Mouse (Mus musculus) hindbrain, embryonic 11.5 days (tissue): ENCODE results near the gene Cyp2w1. TPM values are rescaled to one million over a fixed set of nuclear protein-coding genes. Genes with fewer than 3 reads are reported as not detected.

Source experiments
- ATAC-seq: fragments of 200-750 bp; cut with Nextera tagmentation; 2 replicates; pipeline ENCODE4 v1.8.0; 2017; ENCODE audit warnings: mild to moderate bottlenecking, moderate TSS enrichment, moderate library complexity; ENCODE audit not compliant: low FRiP score
- DNase-seq: peaks from one replicate; pipeline ENCODE4 v3.0.0-alpha.2; 2015; ENCODE audit warnings: low spot score
- H3K27ac ChIP-seq: fragments of 300-500 bp; sonication (generic); 2 replicates; pipeline ENCODE4 v1.5.1; 2014; ENCODE audit warnings: mild to moderate bottlenecking, low read depth, low read length
- H3K27me3 ChIP-seq: fragments of 300-500 bp; sonication (generic); 2 replicates; pipeline ENCODE4 v1.6.1; 2014; ENCODE audit warnings: mild to moderate bottlenecking, low read length, moderate library complexity, mixed read lengths; ENCODE audit not compliant: control insufficient read depth, insufficient read depth
- H3K36me3 ChIP-seq: fragments of 300-500 bp; sonication (generic); 2 replicates; pipeline ENCODE4 v1.6.1; 2014; ENCODE audit warnings: mild to moderate bottlenecking, low read length, moderate library complexity, mixed read lengths; ENCODE audit not compliant: control insufficient read depth, insufficient read depth
- H3K4me1 ChIP-seq: fragments of 300-500 bp; sonication (generic); replicated peaks from 2 replicates; pipeline ENCODE4 v1.6.1; 2014; ENCODE audit warnings: low read length, mixed read lengths; ENCODE audit not compliant: control insufficient read depth, insufficient read depth
- H3K4me2 ChIP-seq: fragments of 300-500 bp; sonication (generic); replicated peaks from 2 replicates; pipeline ENCODE4 v1.6.1; 2014; ENCODE audit warnings: mild to moderate bottlenecking, low read depth, low read length
- H3K4me3 ChIP-seq: fragments of 300-500 bp; sonication (generic); 2 replicates; pipeline ENCODE4 v1.5.1; 2014; ENCODE audit warnings: low read depth, low read length
- H3K9ac ChIP-seq: fragments of 300-500 bp; sonication (generic); 2 replicates; pipeline ENCODE4 v1.6.1; 2014; ENCODE audit warnings: low read depth, low read length
- H3K9me3 ChIP-seq: fragments of 300-500 bp; sonication (generic); 2 replicates; pipeline ENCODE4 v1.6.1; 2016; ENCODE audit warnings: low read length; ENCODE audit not compliant: control insufficient read depth
- WGBS: fragments of 180-500 bp; shearing (Covaris S2); extraction: QIAGEN DNeasy Blood & Tissue Kit; methylation state at CpG from one replicate; pipeline ENCODE4 v1.1.7; 2014; 5-methylcytosine and 5-hydroxymethylcytosine counted together
- polyA plus RNA-seq: library from polyadenylated mRNA; unstranded; fragments of >200 nt; fragmentation: Nextera tagmentation; extraction: Ambion mirVana; gene quantifications from 2 replicates; pipeline ENCODE4 v1.2.1, GENCODE M21; 2014

Gene Cyp2w1
- polyA plus RNA-seq, 1 experiment from 2014 or later: not detected

GRCm38 (mm10) chr5:139317751-139318504 lies 34.5 kb upstream of the Cyp2w1 start:
- Histone ChIP-seq H3K4me2 (no peak overlapping the region), H3K9me3 (no peaks in the 10 kb centered on the region), H3K27me3 (no peaks in the 10 kb centered on the region), H3K4me1 (no peaks in the 10 kb centered on the region), H3K36me3 (no peaks in the 10 kb centered on the region), H3K9ac (no peak overlapping the region), H3K4me3 (no peak overlapping the region), H3K27ac (no peak overlapping the region)
- ATAC-seq (no peak), DNase-seq (no peak)
- 66% methylated on average over 21 of the region's 21 CpGs for WGBS

- ATAC-seq: no peak
- DNase-seq: no peak
- Histone ChIP-seq H3K4me3 (no peak overlapping the region), H3K36me3 (no peaks in the 10 kb centered on the region), H3K9ac (no peak overlapping the region), H3K4me2 (no peak overlapping the region), H3K9me3 (no peaks in the 10 kb centered on the region), H3K27me3 (peaks cover 20% of the 10 kb centered on the region), H3K4me1 (0 out of 2 replicates have a peak, but pooled peaks cover 5% of the 10 kb centered on the region), H3K27ac (no peak overlapping the region)
- WGBS: 75% methylated on average over 7 of the region's 7 CpGs
Observed at GRCm38 (mm10) chr5:139320424-139320823, 32.0 kb upstream of the Cyp2w1 start.

- Histone ChIP-seq H3K4me2 (no peak overlapping the region), H3K4me3 (no peak overlapping the region), H3K9ac (no peak overlapping the region), H3K9me3 (no peaks in the 10 kb centered on the region), H3K27ac (no peak overlapping the region), H3K36me3 (no peaks in the 10 kb centered on the region), H3K4me1 (0 out of 2 replicates have a peak, but pooled peaks cover 5% of the 10 kb centered on the region), H3K27me3 (peaks cover 27% of the 10 kb centered on the region)
- DNase-seq: no peak
- ATAC-seq: no peak
- 83% methylated on average over 6 of the region's 6 CpGs for WGBS
Observed at GRCm38 (mm10) chr5:139321331-139321730, 31.1 kb upstream of the Cyp2w1 start.

- DNase-seq (no peak), ATAC-seq (no peak)
- 86% methylated on average over 9 of the region's 9 CpGs for WGBS
- Histone ChIP-seq H3K9ac (no peak overlapping the region), H3K9me3 (no peaks in the 10 kb centered on the region), H3K27ac (no peak overlapping the region), H3K4me1 (0 out of 2 replicates have a peak, but pooled peaks cover 5% of the 10 kb centered on the region), H3K27me3 (peaks cover 27% of the 10 kb centered on the region), H3K4me2 (no peak overlapping the region), H3K36me3 (no peaks in the 10 kb centered on the region), H3K4me3 (no peak overlapping the region)
Observed at GRCm38 (mm10) chr5:139323260-139323924, 29.0 kb upstream of the Cyp2w1 start.

GRCm38 (mm10) chr5:139324045-139324491 lies 28.3 kb upstream of the Cyp2w1 start:
- DNase-seq: no peak
- ATAC-seq: no peak
- H3K4me1 ChIP-seq: 0 out of 2 replicates have a peak, but pooled peaks cover 5% of the 10 kb centered on the region
- no peaks in the 10 kb centered on the region for H3K36me3 ChIP-seq
- WGBS: 64% methylated on average over 5 of the region's 5 CpGs
- H3K9ac ChIP-seq: no peak overlapping the region
- no peak overlapping the region; the same call in 1 of the 2 replicates for H3K4me3 ChIP-seq
- peaks cover 27% of the 10 kb centered on the region for H3K27me3 ChIP-seq
- H3K9me3 ChIP-seq: no peaks in the 10 kb centered on the region
- peak overlapping the region; percentile 98; the same call in 1 of the 2 replicates for H3K4me2 ChIP-seq
- no peak overlapping the region for H3K27ac ChIP-seq

- peak; percentile 18 for DNase-seq
Observed at GRCm38 (mm10) chr5:139324691-139325394, 27.6 kb upstream of the Cyp2w1 start.

GRCm38 (mm10) chr5:139325395-139325966 lies 26.9 kb upstream of the Cyp2w1 start, which contains the start of gene Adap1:
TSS of gene Adap1 (minus strand) at chr5:139325622.
- Histone ChIP-seq H3K4me2 (peak within 1 kb of the TSS; percentile 98), H3K9ac (peak within 1 kb of the TSS; percentile 61), H3K4me1 (0 out of 2 replicates have a peak, but pooled peaks cover 5% of the 10 kb centered on the region), H3K4me3 (peak within 1 kb of the TSS; percentile 60), H3K27me3 (peaks cover 27% of the 10 kb centered on the region), H3K36me3 (no peaks in the 10 kb centered on the region), H3K27ac (no peak within 1 kb of the TSS), H3K9me3 (no peaks in the 10 kb centered on the region)
- DNase-seq: peak; percentile 75
- ATAC-seq: peak; percentile 67
- 4% methylated on average over 52 of the region's 61 CpGs for WGBS

More at GRCm38 (mm10) chr5:139324691-139325394, 27.6 kb upstream of the Cyp2w1 start:
- Histone ChIP-seq H3K4me1 (0 out of 2 replicates have a peak, but pooled peaks cover 5% of the 10 kb centered on the region), H3K36me3 (no peaks in the 10 kb centered on the region), H3K27ac (no peak overlapping the region), H3K9ac (peak overlapping the region; percentile 61), H3K9me3 (no peaks in the 10 kb centered on the region), H3K4me2 (peak overlapping the region; percentile 98), H3K27me3 (peaks cover 27% of the 10 kb centered on the region), H3K4me3 (peak overlapping the region; percentile 60)
- 3% methylated on average over 37 of the region's 62 CpGs for WGBS
- peak; percentile 71 for ATAC-seq

- no peak for ATAC-seq
- Histone ChIP-seq H3K4me1 (0 out of 2 replicates have a peak, but pooled peaks cover 5% of the 10 kb centered on the region), H3K27ac (no peak overlapping the region), H3K4me2 (no peak overlapping the region), H3K9ac (no peak overlapping the region), H3K4me3 (no peak overlapping the region), H3K9me3 (no peaks in the 10 kb centered on the region), H3K27me3 (peaks cover 27% of the 10 kb centered on the region), H3K36me3 (no peaks in the 10 kb centered on the region)
- WGBS: 72% methylated on average over 13 of the region's 13 CpGs
- DNase-seq: no peak
Observed at GRCm38 (mm10) chr5:139326111-139326696, 26.2 kb upstream of the Cyp2w1 start.
